Mouse (Mus musculus): ENCODE data around the gene Tmem255a.

The Tmem255a gene

GRCm38 (mm10) chrX:38166064-38166463 lies 86.2 kb downstream of the Tmem255a start:
- no peak for DNase-seq (ENCODE audit: low spot score)

- DNase-seq (ENCODE audit: low spot score), result no peak
Measured at GRCm38 (mm10) chrX:38165315-38165714, 86.9 kb downstream of the Tmem255a start.

DNA sequence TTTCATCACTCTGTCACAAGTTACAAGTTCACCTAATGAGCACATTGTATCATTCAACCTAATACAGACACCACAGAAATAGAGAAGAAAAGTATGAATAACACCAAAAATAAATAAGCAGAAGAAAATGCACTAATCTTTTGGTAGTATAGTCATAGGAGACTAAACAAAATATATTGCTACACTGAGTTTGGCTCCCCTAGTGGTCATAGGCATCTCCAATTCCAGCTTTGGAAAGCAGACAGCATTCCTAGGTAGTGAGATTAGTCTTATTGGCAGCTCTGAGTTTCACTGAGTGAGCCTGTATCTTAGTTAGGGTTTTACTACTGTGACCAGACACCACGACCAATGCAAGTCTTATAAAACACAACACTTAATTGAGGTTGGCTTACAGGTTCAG lies 93.1 kb downstream of the Tmem255a start:
- DNase-seq (ENCODE audit: low spot score), result no peak

Measured in retina, embryonic 14.5 days (tissue).